Mouse (Mus musculus): ENCODE measurements at regions not wholly inside any gene's neighbourhood (a gene's known extent, or its start where the extent isn't known, plus 50 kb on each side); places are given as distances from the start of the nearest gene placed in this dataset.

GRCm38 (mm10) chr3:37835135-37835534 lies 110.8 kb upstream of the Gm5148 start:
- TF ChIP-seq CTCF (IDR thresholded peaks at IDR 0.05; ENCODE audit: low read depth, low read length) (no peak), POLR2A (IDR thresholded peaks at IDR 0.05; ENCODE audit: extremely low read depth, insufficient read depth, low read length) (no peak)
